Mouse (Mus musculus): ENCODE results near the gene Txnrd1. TPM values are rescaled to one million over a fixed set of nuclear protein-coding genes. Genes with fewer than 3 reads are reported as not detected.

Gene Txnrd1
- total RNA-seq, 2 experiments from 2014 or later = 103 to 122 TPM

DNA sequence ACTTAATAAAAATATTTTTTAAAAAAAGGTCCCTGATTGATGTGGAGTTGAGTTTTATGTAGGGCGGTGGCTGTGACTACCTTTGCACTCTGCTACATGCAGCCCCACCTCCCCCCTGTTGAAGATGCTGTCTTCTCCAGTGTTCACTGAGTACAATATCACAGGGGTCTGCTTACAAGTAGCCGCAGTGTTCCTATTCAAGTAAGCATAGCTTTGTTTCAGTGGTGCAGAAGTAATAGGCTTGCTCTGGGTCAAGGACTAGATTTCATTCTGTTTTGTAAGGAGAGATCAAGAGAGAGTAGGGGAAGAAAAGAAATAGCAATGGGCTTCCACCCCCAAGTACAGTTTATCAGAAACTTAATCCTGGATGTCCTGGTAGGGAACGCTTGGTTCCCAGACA, 16.2 kb upstream of the Txnrd1 start:
- DNase-seq = no peak

DNA sequence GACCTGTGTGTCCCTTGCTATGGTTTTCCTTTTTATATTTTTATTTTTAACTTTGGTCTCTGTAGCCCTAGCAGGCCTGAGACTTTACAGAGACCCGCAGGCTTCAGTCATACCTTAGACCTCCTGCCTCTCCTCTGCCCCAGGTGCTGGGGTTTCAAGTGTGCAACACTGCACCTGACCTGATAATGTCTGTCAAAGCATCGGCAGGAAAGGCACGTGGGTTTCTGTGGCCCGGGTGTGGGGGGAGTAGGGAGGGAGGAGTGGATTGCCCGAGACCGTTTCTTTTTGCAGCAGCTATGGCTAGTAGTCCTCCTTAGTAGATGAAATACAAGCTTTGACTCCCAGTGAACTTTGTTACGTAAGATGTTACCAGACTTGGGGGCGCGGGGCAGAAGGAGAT, 15.8 kb upstream of the Txnrd1 start:
- no peak for DNase-seq

DNA sequence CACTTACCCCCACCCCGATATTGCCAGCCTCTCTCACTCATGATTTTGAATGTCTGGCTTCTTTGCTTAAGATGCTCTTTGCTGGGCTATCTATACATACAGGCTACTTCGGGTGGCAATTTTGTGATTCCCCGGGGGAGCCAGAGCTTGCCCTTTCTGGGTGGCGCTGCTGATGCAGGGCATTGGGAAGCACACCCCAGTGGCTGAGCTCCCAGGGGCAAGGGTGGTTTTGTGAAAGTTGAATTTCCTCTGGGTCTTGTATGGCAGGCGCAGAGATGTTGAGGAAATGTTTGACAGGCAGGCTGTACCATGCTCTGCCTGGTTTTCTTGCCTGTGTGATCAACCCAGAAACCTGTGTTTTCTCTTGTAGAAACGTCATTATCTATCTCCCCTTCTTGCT, 15.1 kb upstream of the Txnrd1 start:
- DNase-seq = no peak

DNA sequence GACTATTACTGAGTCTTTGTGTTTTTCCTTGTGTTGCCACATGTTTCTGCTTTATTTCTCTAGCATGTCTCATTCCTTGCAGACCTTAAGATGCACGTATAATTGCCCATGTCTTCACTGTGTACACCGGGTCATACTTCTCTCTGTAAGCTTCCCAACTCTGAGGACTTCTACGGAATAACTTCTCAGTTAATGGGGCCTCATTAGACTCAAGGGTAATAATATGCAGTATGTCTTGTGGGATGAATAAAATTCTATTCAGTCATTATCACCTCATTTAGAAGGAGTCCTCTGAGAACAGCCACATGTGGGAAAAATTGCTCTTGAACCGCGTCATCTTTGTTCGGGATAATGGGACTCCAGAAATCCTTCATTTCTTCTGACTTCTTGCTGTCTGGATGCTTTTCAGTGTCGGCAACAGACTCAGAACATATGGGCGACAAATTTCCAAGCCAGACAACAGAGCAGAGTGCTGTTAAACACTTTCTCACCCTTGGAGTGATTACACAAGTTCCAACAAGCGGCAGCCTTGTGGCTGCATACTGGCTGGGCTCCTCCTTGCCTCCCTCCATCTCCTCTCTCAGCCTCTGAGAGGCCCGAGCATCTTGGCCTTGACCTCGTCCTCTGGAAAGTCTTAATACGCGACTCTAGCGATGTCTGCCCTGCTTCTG, 10.5 kb upstream of the Txnrd1 start:
- no peak for DNase-seq

GRCm38 (mm10) chr10:82823779-82824177, 10.0 kb upstream of the Txnrd1 start:
- DNase-seq = no peak

DNA sequence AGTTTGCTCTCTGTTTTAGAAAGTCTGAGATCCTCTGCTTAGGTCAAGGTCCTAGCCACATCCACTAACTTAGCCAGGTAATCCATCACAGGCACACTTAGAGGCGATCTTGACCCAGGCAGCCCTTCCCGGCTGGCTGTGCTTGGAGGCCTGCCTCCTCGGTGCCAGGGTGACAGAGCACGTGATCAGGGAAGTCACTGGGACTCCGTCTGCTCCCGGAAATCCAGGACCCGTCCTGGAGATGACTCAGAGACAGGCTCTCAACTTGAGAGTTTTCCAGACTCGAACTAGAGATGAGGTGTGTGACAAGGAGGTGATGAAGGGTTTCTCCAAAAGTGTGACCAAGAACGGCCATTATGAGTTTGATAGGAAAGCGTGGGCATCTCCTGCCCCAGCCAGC, 9.2 kb upstream of the Txnrd1 start:
- DNase-seq = peak; percentile 36 to 61

- DNase-seq = no peak
Measured at GRCm38 (mm10) chr10:82826516-82826915, 7.2 kb upstream of the Txnrd1 start.

DNA sequence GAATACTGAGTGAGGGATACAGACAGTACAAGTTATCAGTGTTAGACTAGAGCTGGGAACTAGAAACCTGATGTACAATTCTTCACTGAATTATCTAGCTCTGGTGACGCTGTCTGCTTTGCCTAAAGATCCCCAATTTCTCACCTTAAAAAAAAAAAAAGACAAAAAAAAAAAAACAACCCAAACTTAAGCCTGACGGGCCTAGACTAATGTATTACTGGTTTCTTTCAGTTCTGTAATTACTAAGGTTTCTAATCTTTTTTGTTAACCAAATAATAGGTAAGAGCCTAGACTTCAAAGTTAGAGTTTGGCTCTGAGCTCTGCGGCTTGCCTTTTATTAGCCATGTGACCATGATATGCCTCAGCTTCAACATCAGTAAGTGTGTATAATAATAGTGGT, 2.1 kb downstream of the Txnrd1 start:
- no peak for DNase-seq

DNA sequence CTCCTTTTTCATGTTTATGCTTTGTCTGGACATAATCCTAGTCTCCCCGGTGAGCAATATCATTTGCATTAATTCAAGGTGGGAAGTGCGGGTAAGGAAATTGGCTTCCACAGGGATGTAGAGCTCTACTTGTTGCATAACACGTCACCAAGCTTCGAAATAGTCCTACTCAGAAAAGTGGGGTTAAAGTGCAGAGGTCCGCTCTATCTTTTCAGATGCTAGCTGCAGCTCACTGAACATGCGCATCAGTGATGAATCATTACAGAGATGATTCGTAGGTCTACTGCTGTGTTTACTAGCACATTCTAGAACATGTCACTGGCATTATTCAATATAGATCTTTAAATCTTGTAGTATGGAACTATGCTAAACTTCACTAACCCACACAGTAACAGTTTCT, 4.6 kb downstream of the Txnrd1 start:
- no peak for DNase-seq

- DNase-seq = no peak
Measured at GRCm38 (mm10) chr10:82844090-82844489, 10.3 kb downstream of the Txnrd1 start.

DNA sequence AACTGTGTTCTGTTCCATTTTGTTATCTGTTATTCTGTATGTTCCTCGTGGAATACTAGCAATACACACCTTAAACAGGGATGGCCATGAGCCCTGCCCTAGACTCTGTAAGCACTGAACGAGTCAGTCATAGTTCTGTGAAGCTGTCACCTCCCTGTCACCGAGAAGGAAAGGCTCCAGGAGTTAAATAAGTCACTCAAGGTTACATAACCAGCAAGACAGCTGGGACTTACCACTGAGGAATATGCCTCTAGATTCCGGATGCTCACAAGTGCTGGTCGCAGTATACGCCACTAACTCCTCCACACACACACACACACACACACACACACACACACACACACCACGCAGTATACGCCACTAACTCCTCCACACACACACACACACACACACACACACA, 11.0 kb downstream of the Txnrd1 start:
- DNase-seq = no peak

GRCm38 (mm10) chr10:82847821-82848459, 14.2 kb downstream of the Txnrd1 start:
- no peak for DNase-seq

DNA sequence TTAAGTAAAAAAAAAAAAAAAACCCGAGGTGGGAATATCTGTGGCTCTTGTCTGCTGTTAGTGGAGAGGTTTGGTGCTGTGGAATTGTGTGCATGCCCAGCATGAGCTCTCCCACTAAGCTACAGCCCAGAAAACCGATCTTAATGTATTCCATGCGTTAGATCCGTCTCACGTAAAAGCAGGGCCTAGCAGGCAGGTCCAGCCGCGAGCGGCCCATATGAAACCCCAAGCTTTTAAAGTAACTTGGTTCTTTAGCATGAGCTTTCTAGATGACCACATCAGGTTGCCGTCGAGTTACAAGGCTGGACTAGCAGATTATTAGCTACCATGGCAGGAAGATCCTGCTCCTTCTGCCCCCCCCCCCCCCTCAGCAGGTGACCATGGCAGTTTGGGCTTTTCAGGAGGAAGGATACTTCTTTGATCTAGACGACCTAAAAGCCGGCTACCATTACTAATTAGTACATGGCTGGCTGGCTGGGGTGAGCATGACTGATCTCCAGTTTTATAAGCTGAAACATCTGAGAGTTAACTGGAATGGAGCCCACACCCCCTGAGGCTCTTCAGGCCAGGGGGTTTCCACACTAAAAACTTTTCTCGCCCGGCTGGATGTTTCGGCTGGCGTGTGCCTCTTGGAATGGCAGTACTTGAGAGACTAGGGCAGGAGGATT, 16.1 kb downstream of the Txnrd1 start:
- no peak for DNase-seq

DNA sequence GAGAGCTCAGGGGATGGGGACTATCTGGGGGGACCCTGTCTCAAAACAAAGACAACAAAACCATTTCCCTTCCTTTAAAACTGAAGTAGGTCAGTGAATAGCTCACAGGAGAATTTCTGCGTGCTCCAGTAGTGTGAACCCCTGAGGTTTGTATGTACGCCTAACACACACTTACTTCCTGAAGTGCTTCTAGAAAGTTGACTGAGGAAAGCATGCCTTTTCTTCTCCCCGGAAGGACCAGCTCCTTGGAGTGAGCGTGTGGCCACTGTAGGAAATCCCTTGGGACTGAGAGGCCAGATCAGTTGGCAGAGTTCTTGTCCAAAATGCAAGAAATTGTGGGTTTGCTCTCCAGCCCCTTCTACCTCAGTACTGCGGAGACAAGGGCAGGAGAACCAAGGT, 16.6 kb downstream of the Txnrd1 start:
- no peak for DNase-seq

GRCm38 (mm10) chr10:82851751-82852150, 18.0 kb downstream of the Txnrd1 start:
- DNase-seq = peak in 1 of 2 experiments; percentile 34

GRCm38 (mm10) chr10:82858032-82858680, 24.4 kb downstream of the Txnrd1 start:
- no peak for DNase-seq

- DNase-seq = peak; percentile 95
Measured at GRCm38 (mm10) chr10:82858691-82859532, 25.2 kb downstream of the Txnrd1 start.

GRCm38 (mm10) chr10:82859533-82859915, 25.8 kb downstream of the Txnrd1 start:
- DNase-seq = peak in 1 of 2 experiments; percentile 39

GRCm38 (mm10) chr10:82860181-82860928, 26.6 kb downstream of the Txnrd1 start:
- DNase-seq = peak; percentile 85 to 88

- no peak for DNase-seq
Measured at GRCm38 (mm10) chr10:82860929-82861315, 27.2 kb downstream of the Txnrd1 start.

- DNase-seq = peak; percentile 70 to 71
Measured at GRCm38 (mm10) chr10:82863106-82863680, 29.4 kb downstream of the Txnrd1 start.

Measured in adrenal gland, postnatal 36 days (tissue).